Mouse (Mus musculus) megakaryocyte, embryonic 14.5 days (primary cell): ENCODE results near the gene Ube2d2b.

ENCODE experiments used
- FLI1 ChIP-seq: IDR thresholded peaks from 2 replicates; pipeline ENCODE4 v1.6.1; 2012; ENCODE audit warnings: low read length, inconsistent platforms, mixed read lengths
- GATA1 ChIP-seq: IDR thresholded peaks from 3 replicates; pipeline ENCODE4 v1.6.1; 2012; ENCODE audit warnings: mixed read lengths, low read length, inconsistent platforms, borderline replicate concordance

DNA sequence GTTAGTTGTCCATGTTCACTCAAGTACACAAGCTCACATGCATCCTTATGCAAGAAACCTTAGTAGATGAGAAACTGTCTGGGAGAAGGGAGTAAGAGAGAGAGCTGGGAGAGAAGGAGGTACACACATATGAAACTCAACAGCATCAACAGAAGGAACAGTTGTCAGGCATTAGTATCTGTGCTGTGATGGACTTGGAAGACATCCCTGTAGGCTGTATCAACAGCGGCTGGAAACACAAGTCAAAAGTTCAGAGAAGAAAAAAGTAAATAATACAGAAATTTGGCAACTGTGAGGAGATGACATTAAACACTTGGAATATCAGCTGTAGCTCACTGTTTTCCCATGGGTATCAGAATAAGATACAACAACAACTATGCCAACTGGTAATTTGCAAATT, 4.4 kb downstream of the Ube2d2b start:
- TF ChIP-seq GATA1 (no peak), FLI1 (no peak)
